Mouse (Mus musculus): Measurements from ENCODE around the gene Mfap5. TPM values are rescaled to one million over a fixed set of nuclear protein-coding genes. Genes with fewer than 3 reads are reported as not detected.
A peak's percentile ranks its signal among the peaks of the same experiment; 100 is the strongest.
"Not testable (repeated sequence)": the region's sequence is repeated elsewhere in the genome, so short reads cannot be mapped to it uniquely, and the experiment has no call there.

Mfap5 gene
- polyA plus RNA-seq (2011; ENCODE audit: insufficient read depth, insufficient read length, low replicate concordance, missing spikeins), result 4.1 TPM in 1 of 2 replicates, not detected in the other

DNA sequence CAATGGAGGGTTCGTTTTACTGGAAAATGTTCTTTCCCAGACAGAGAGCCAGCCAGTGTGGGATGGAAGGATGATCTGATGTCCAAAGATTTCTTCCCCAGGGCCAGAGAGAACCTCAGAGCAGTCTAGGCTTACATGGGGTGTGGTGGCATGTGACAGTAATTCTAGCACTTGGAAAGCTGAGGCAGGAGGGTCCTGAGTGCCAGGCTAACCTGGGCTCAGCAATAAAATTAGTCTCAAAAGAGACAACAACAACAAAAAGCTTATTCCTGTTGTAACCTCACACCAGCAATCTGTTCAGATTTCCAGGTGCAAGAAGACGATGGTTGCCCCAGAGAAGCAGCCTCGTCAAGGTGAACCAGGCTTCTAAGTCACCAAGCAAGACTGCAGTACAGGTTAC, at the start of gene Mfap5:
Gene Mfap5 (plus strand): TSS at position 301 of the 400 bp plus-strand sequence.
- TF ChIP-seq CTCF (IDR thresholded peaks at IDR 0.05; ENCODE audit: control insufficient read depth, insufficient read depth, low read length) (no peak), POLR2A (IDR thresholded peaks at IDR 0.05; ENCODE audit: borderline replicate concordance, control insufficient read depth, low read depth, low read length) (no peak)
- WGBS, result 69% methylated on average over 3 of the region's 3 CpGs
- no peak within 1 kb of the TSS for H3K4me3 ChIP-seq (replicated peaks; ENCODE audit: control insufficient read depth, low read depth, low read length)
- no peaks in the 10 kb centered on the region for H3K4me1 ChIP-seq (ENCODE audit: control insufficient read depth, insufficient read depth, low read length)
- H3K27ac ChIP-seq (ENCODE audit: control insufficient read depth, insufficient read depth, low read depth, low read length, poor library complexity), result no peak within 1 kb of the TSS

DNA sequence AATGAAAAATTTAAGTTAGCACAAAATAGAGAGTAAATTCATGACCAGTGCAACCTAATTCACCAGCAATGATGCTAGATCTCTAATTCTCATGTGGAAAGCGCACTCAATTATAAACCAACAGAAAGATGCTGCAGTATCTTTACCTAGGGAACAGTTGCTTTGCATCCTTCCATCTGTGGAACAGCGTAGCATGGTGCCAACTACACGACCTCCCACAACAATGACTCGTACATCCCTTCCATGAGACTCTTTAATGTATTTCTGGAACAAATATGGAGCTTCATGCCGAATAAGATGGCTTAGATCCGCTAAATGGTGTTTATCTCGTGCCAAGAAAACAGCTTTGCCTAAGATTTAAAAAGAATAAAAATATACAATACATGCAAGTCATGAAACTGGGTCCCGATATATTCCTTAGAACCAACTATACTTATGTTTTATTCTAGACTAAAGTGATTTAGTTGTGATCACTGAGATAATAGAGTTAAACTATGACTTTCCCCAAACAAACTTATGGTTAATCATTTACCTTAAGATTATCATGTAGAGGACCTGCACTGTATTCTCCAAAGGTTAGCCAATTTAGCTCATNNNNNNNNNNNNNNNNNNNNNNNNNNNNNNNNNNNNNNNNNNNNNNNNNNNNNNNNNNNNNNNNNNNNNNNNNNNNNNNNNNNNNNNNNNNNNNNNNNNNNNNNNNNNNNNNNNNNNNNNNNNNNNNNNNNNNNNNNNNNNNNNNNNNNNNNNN, 46.5 kb upstream of the Mfap5 start:
- WGBS, result 83% methylated on average over 8 of the region's 8 CpGs
- TF ChIP-seq POLR2A (IDR thresholded peaks at IDR 0.05; ENCODE audit: borderline replicate concordance, control insufficient read depth, low read depth, low read length) (no peak), CTCF (IDR thresholded peaks at IDR 0.05; ENCODE audit: control insufficient read depth, insufficient read depth, low read length) (no peak)
- H3K4me1 ChIP-seq (ENCODE audit: control insufficient read depth, insufficient read depth, low read length), result no peaks in the 10 kb centered on the region
- H3K4me3 ChIP-seq (replicated peaks; ENCODE audit: control insufficient read depth, low read depth, low read length), result no peak overlapping the region
- H3K27ac ChIP-seq (ENCODE audit: control insufficient read depth, insufficient read depth, low read depth, low read length, poor library complexity), result no peak overlapping the region

DNA sequence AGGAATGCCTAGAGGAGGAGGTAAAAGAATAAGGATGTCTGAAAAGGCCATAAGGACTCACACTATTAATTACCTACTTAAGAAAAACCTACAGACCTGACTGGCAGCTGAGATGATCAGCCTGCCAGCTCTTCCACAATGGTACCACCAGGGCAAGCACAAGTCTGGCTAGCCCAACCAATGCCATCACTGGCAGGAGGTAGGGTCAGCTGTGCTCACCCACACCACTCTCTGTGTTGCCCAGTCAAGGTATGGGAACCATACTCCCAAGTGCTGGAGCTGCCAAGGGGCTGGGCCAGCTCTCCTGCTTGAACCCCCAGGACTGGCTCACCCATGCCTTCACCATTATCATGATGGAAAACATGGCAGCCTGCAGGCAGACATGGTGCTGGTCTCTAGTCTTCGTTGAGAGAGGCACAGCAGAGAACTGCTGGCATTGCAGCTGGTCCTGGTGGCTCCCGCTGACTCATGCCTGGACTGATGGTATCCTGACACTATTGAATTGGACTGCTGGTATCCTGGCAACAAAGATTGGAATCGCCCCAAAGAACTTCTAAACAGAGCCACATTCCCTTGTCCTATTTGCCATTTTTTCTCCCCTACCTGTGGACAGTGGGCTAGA, 39.4 kb upstream of the Mfap5 start:
- H3K4me3 ChIP-seq (replicated peaks; ENCODE audit: control insufficient read depth, low read depth, low read length), result no peak overlapping the region
- no peak overlapping the region for H3K27ac ChIP-seq (ENCODE audit: control insufficient read depth, insufficient read depth, low read depth, low read length, poor library complexity)
- 62% methylated on average over 3 of the region's 3 CpGs for WGBS
- TF ChIP-seq POLR2A (IDR thresholded peaks at IDR 0.05; ENCODE audit: borderline replicate concordance, control insufficient read depth, low read depth, low read length) (no peak), CTCF (IDR thresholded peaks at IDR 0.05; ENCODE audit: control insufficient read depth, insufficient read depth, low read length) (no peak)
- H3K4me1 ChIP-seq (ENCODE audit: control insufficient read depth, insufficient read depth, low read length), result no peaks in the 10 kb centered on the region

DNA sequence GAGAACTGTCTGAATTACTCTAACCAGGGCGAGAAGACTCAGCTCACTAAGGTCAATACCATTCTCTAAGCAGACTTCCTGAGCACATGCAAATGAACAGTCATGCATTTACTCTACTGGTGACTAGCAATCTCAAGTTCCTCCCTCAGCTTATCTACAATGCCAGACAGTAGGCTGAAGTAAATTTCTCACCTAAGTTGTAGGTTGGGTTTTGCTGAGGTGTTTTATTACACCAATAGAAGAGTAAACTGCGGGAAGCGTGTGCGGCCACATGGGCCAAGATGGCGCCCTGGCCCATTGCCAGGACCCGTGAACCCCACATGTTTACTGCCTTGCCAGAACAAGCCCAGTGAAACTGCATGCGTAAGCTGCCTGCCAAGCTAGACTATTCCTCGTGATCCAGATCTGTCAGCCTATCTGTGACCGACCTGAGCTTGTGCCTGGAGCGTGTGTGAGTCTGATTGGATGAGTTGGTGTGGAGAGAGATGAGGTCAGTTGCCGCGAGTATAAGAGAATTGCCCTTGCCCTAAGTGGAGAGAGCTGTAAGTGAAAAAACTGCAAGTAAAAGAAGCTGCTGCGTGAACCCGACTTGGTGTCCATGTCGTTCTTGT, 36.5 kb upstream of the Mfap5 start:
- no peak overlapping the region for H3K27ac ChIP-seq (ENCODE audit: control insufficient read depth, insufficient read depth, low read depth, low read length, poor library complexity)
- H3K4me1 ChIP-seq (ENCODE audit: control insufficient read depth, insufficient read depth, low read length), result no peaks in the 10 kb centered on the region
- no peak overlapping the region for H3K4me3 ChIP-seq (replicated peaks; ENCODE audit: control insufficient read depth, low read depth, low read length)
- 80% methylated on average over 15 of the region's 15 CpGs for WGBS
- no peak for TF ChIP-seq POLR2A (IDR thresholded peaks at IDR 0.05; ENCODE audit: borderline replicate concordance, control insufficient read depth, low read depth, low read length)
- TF ChIP-seq CTCF (IDR thresholded peaks at IDR 0.05; ENCODE audit: control insufficient read depth, insufficient read depth, low read length), result no peak

DNA sequence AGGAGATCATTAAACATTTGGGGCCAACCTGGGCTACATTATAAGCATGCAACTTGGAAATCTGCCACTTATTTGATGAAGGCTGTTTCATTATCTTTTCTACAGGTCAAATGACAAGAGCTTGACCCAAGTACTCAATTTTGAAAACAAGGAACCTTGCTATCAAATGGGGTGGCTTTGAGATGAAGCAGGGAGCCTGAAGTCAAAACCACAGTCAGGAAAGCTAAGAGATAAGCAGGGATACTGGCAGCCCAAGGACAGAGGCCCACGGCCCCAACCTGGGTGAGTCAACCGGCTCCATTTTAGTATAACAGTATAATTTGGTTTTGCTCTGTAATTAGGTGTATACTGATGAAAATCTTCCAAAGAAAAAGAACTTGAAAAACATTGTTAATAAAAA, 35.4 kb upstream of the Mfap5 start:
- H3K27ac ChIP-seq (ENCODE audit: control insufficient read depth, insufficient read depth, low read depth, low read length, poor library complexity), result no peak overlapping the region
- no peak for TF ChIP-seq POLR2A (IDR thresholded peaks at IDR 0.05; ENCODE audit: borderline replicate concordance, control insufficient read depth, low read depth, low read length)
- no peak for TF ChIP-seq CTCF (IDR thresholded peaks at IDR 0.05; ENCODE audit: control insufficient read depth, insufficient read depth, low read length)
- WGBS, result 67% methylated on average over 2 of the region's 2 CpGs
- H3K4me3 ChIP-seq (replicated peaks; ENCODE audit: control insufficient read depth, low read depth, low read length), result no peak overlapping the region
- H3K4me1 ChIP-seq (ENCODE audit: control insufficient read depth, insufficient read depth, low read length), result no peaks in the 10 kb centered on the region

DNA sequence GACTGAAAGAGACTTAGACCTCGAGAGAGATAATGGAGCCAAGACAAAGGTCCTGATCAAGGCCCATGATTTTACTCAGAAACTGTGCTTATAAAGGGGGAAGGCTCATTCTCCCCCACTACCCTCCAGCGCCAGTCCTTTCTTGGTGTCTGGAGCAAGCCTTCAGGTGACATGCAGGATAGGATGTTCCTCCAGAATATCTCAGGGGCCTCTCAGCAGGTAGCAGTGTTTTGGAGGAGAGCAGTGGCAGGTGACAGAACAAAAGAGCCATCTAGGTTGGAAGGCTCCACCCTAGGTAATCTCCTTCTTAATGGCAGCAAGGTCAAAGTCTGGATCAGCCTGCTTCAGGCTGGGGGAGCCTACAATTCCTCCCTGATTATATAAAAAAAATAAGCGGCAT, 34.2 kb upstream of the Mfap5 start:
- not testable (repeated sequence) for H3K27ac ChIP-seq (ENCODE audit: control insufficient read depth, insufficient read depth, low read depth, low read length, poor library complexity); H3K4me3 ChIP-seq (replicated peaks; ENCODE audit: control insufficient read depth, low read depth, low read length); H3K4me1 ChIP-seq (ENCODE audit: control insufficient read depth, insufficient read depth, low read length)
- WGBS, result 74% methylated on average over 3 of the region's 3 CpGs

DNA sequence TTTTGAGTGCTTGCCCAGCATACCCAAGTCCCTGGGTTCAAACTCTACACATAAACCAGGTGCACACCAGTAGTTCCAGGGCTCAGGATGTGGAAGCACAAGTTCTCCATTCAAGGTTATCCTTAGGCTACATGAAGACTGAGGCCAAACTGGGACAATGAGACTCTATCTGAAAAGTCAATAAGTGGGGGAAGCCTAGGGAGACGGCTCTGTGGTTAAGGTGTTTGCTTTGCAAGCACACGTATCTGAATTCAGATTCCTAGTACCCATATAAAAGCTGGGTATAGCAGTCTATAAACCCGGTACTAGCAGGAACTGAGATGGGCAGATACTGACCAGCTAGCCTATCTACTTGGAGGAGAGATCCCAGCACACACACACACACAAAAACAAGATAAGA, 27.6 kb upstream of the Mfap5 start:
- no peak overlapping the region for H3K27ac ChIP-seq (ENCODE audit: control insufficient read depth, insufficient read depth, low read depth, low read length, poor library complexity)
- TF ChIP-seq CTCF (IDR thresholded peaks at IDR 0.05; ENCODE audit: control insufficient read depth, insufficient read depth, low read length) (no peak), POLR2A (IDR thresholded peaks at IDR 0.05; ENCODE audit: borderline replicate concordance, control insufficient read depth, low read depth, low read length) (no peak)
- no peak overlapping the region for H3K4me3 ChIP-seq (replicated peaks; ENCODE audit: control insufficient read depth, low read depth, low read length)
- H3K4me1 ChIP-seq (ENCODE audit: control insufficient read depth, insufficient read depth, low read length), result no peaks in the 10 kb centered on the region
- WGBS, result 67% methylated on average over 3 of the region's 3 CpGs

DNA sequence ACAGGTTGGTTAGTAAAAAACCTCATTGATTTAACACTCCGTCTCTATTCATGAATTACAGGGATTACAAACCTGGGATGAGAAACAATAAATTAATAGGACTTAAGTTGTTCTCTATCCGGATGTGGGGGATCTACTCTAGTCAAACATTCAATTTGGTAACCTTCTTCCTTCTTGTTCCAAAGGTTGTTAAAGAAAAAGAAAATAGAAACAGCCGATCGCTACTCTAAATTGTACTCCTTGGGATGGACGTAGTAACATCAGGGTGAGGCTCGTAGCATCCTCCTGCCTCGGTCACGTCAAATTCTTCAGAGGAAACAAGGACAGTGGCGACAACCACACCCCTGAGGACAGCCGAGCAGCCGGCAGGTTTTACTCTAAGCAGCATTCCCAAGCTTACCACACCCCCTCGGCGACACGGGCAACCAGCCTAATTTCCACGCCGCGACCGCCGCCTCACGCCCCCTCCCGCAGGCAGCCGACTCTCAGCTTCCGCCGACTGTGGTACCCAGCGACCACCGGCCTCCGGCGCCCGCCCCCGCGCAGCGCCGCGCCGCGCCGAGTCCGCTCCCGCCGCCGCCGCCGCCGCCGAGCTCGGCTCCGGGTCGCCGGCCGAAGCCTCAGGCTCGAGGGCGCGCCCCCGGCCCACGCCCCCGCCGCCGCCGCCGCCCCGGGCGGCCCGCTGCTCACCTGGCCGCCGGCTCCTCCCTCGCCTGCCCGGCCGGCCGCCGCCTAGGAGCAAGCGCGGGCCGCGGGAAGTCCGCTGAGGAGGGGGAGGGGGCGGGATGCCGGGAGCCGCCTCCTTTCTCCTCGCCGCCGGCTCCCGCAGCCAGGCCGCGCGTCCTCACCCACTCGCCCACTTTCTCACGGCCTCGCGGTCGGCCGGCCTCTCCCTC, 20.0 kb upstream of the Mfap5 start:
- WGBS, result 12% methylated on average over 75 of the region's 91 CpGs
- Histone ChIP-seq H3K4me3 (replicated peaks; ENCODE audit: control insufficient read depth, low read depth, low read length) (peak overlapping the region; percentile 22), H3K27ac (ENCODE audit: control insufficient read depth, insufficient read depth, low read depth, low read length, poor library complexity) (no peak overlapping the region), H3K4me1 (ENCODE audit: control insufficient read depth, insufficient read depth, low read length) (no peaks in the 10 kb centered on the region; the same call in 1 of the 2 replicates)
- TF ChIP-seq POLR2A (IDR thresholded peaks at IDR 0.05; ENCODE audit: borderline replicate concordance, control insufficient read depth, low read depth, low read length) (no peak), CTCF (IDR thresholded peaks at IDR 0.05; ENCODE audit: control insufficient read depth, insufficient read depth, low read length) (no peak)

All from bone marrow, adult 2 months (tissue).